Mouse (Mus musculus): ENCODE measurements around the gene Nppc.

Gene Nppc

GRCm38 (mm10) chr1:86652675-86653074 is 17.7 kb downstream of the Nppc start:
- no peak for DNase-seq (ENCODE audit: low read depth, low spot score)

- no peak for DNase-seq (ENCODE audit: low read depth, low spot score)
Observed at GRCm38 (mm10) chr1:86650272-86650671, 20.1 kb downstream of the Nppc start.

- DNase-seq (ENCODE audit: low read depth, low spot score), result no peak
Observed at GRCm38 (mm10) chr1:86647517-86647916, 22.9 kb downstream of the Nppc start.

- DNase-seq (ENCODE audit: low read depth, low spot score), result no peak
Observed at GRCm38 (mm10) chr1:86643101-86643809, 27.1 kb downstream of the Nppc start.

GRCm38 (mm10) chr1:86634751-86635359 is 35.5 kb downstream of the Nppc start:
- DNase-seq (ENCODE audit: low read depth, low spot score), result no peak

GRCm38 (mm10) chr1:86633840-86634750 is 36.3 kb downstream of the Nppc start:
- DNase-seq (ENCODE audit: low read depth, low spot score), result no peak

- DNase-seq (ENCODE audit: low read depth, low spot score), result no peak
Observed at GRCm38 (mm10) chr1:86633434-86633833, 36.9 kb downstream of the Nppc start.

- DNase-seq (ENCODE audit: low read depth, low spot score), result peak; percentile 31
Observed at GRCm38 (mm10) chr1:86632732-86633380, 37.5 kb downstream of the Nppc start.

- no peak for DNase-seq (ENCODE audit: low read depth, low spot score)
Observed at GRCm38 (mm10) chr1:86630527-86630926, 39.8 kb downstream of the Nppc start.

- DNase-seq (ENCODE audit: low read depth, low spot score), result no peak
Observed at GRCm38 (mm10) chr1:86629936-86630335, 40.4 kb downstream of the Nppc start.

- no peak for DNase-seq (ENCODE audit: low read depth, low spot score)
Observed at GRCm38 (mm10) chr1:86628270-86628669, 42.1 kb downstream of the Nppc start.

GRCm38 (mm10) chr1:86623001-86624000 is 47.1 kb downstream of the Nppc start:
- no peak for DNase-seq (ENCODE audit: low read depth, low spot score)

GRCm38 (mm10) chr1:86622296-86622695 is 48.1 kb downstream of the Nppc start:
- DNase-seq (ENCODE audit: low read depth, low spot score), result no peak

GRCm38 (mm10) chr1:86618454-86619125 is 51.8 kb downstream of the Nppc start:
- peak; percentile 73 for DNase-seq (ENCODE audit: low read depth, low spot score)

Measured in embryo, embryonic 11.5 days (tissue).